Mouse (Mus musculus): ENCODE results near the gene Btg4. TPM values are rescaled to one million over a fixed set of nuclear protein-coding genes. Genes with fewer than 3 reads are reported as not detected.
A peak's percentile ranks its signal among the peaks of the same experiment; 100 is the strongest.

Gene Btg4
- polyA plus RNA-seq, 2 experiments, result not detected

DNA sequence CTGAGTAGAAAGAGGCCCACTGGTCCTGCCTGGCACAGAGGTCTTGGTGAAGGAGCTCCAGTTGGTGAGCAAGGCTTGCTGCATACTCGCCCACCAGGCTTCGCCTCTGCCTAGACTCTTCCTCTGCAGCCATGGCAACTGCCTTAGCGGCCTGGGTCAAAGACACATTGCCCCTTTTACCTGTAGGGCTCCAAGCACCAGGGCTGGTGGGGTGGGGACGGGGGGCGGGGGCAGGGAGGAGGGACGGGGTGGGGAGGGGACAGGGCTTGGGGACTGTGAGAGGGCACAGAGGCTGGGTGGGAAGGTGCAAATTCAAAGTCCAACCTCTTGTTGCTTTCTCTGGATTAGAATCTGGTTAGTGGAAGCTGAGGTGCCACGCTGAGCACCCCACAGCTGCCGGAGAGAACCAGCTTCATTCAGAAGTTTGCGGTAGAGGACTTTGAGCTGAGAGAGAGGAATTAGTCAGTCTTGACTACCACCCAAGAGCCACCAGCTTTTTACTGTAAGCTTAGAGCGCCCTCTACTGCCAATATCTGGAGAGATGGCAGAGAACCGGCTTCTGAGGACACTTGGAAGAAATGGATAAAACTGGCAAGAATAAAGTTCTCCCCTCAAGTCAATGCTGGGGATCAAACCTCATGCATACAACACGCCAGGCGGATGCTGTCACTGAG is 91.5 kb downstream of the Btg4 start:
- Histone ChIP-seq H3K4me2 (ENCODE audit: low read depth) (no peak overlapping the region), H3K36me3 (replicated peaks; ENCODE audit: control insufficient read depth, insufficient read depth, low read depth) (no peaks in the 10 kb centered on the region), H3K9me3 (ENCODE audit: control insufficient read depth, low read length) (no peaks in the 10 kb centered on the region), H3K4me1 (replicated peaks; ENCODE audit: control insufficient read depth in 2 of 2, insufficient read depth in 2 of 2, low read length in 1 of 2) (no peaks in the 10 kb centered on the region), H3K4me3 (ENCODE audit: insufficient read depth in 1 of 2, low read depth in 2 of 2, low read length in 2 of 2) (no peak overlapping the region), H3K27me3 (ENCODE audit: control insufficient read depth, insufficient read depth, low read length) (no peaks in the 10 kb centered on the region), H3K9ac (replicated peaks) (no peak overlapping the region), H3K27ac (no peak overlapping the region)
- 11% methylated on average over 12 of the region's 13 CpGs for WGBS (ENCODE audit: insufficient replicate concordance)
- peak in 2 of 3 experiments; percentile 28 to 47 for DNase-seq (ENCODE audit: low read depth in 3 of 3, low spot score in 3 of 3)
- ATAC-seq (ENCODE audit: insufficient read depth), result no peak
- TF ChIP-seq CTCF (IDR thresholded peaks at IDR 0.05; ENCODE audit: low read depth), result peak; percentile 61
- no peak for TF ChIP-seq EP300 (IDR thresholded peaks at IDR 0.05; ENCODE audit: low read depth)

DNA sequence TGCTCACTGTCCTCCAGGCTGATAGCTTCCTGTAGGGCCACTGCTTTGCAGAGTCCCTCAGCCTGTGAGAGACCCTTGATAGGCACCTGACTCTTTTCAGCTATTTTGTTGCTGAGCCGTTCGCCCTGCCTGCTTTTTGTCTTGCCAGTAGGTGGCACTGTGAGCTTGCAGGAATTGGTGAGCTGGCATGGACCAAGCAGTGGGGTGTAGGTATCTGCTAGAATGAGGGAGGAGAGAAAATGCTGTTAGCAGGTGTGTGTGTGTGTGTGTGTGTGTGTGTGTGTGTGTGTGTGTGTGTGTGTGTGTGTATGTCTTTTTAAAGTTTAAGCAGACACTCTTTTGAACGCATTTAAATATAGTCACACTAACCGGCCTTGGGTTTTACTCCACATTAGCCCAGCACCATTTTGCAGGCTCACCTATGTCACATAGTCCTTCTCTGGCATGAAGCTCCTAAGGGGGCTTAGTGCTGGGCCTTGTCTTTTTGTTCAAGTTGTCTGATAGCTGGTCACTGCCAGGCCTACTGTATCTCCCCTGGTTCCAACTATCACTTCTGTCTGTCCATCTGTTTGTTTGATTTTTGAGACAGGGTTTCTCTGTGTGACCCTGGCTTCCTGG is 101.2 kb downstream of the Btg4 start:
- DNase-seq (ENCODE audit: low read depth in 3 of 3, low spot score in 3 of 3), result peak; percentile 13 to 44 (median 36)
- 33% methylated on average over 4 of the region's 4 CpGs for WGBS (ENCODE audit: insufficient replicate concordance)

DNA sequence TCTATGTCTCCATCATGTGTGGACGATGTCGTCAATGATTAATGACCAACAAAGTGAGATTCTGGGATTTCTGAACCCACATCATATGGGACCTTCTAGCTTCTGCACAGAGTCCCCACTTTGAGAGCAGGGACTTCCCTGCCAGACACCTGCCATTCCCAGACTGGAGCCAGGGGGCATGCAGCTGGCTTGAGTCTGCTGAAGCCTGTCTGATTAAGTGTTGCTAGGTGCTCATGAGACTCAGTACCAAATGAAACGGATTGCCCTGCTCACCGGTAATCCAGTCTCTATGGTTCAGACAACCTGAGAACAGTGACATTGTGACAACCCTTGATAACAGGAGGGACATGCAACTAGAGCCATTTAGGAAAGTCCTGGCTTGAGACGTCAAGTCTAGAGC is 103.3 kb downstream of the Btg4 start:
- TF ChIP-seq EP300 (IDR thresholded peaks at IDR 0.05; ENCODE audit: low read depth) (no peak), CTCF (IDR thresholded peaks at IDR 0.05; ENCODE audit: low read depth) (no peak)
- H3K36me3 ChIP-seq (replicated peaks; ENCODE audit: control insufficient read depth, insufficient read depth, low read depth), result no peaks in the 10 kb centered on the region
- H3K9ac ChIP-seq (replicated peaks), result no peak overlapping the region
- no peak overlapping the region for H3K4me2 ChIP-seq (ENCODE audit: low read depth)
- DNase-seq (ENCODE audit: low read depth in 3 of 3, low spot score in 3 of 3), result no peak
- WGBS (ENCODE audit: insufficient replicate concordance), result 66% methylated on average over 5 of the region's 5 CpGs
- ATAC-seq (ENCODE audit: insufficient read depth), result no peak
- no peaks in the 10 kb centered on the region for H3K4me1 ChIP-seq (replicated peaks; ENCODE audit: control insufficient read depth in 2 of 2, insufficient read depth in 2 of 2, low read length in 1 of 2)
- H3K27ac ChIP-seq, result no peak overlapping the region
- no peaks in the 10 kb centered on the region; the same call in 1 of the 2 replicates for H3K27me3 ChIP-seq (ENCODE audit: control insufficient read depth, insufficient read depth, low read length)
- no peak overlapping the region for H3K4me3 ChIP-seq (ENCODE audit: insufficient read depth in 1 of 2, low read depth in 2 of 2, low read length in 2 of 2)
- H3K9me3 ChIP-seq (ENCODE audit: control insufficient read depth, low read length), result no peaks in the 10 kb centered on the region

More for the DNA sequence above, 101.2 kb downstream of the Btg4 start:
- H3K36me3 ChIP-seq (replicated peaks; ENCODE audit: control insufficient read depth, insufficient read depth, low read depth), result no peaks in the 10 kb centered on the region
- no peak overlapping the region for H3K27ac ChIP-seq
- no peak for ATAC-seq (ENCODE audit: insufficient read depth)
- TF ChIP-seq EP300 (IDR thresholded peaks at IDR 0.05; ENCODE audit: low read depth) (no peak), CTCF (IDR thresholded peaks at IDR 0.05; ENCODE audit: low read depth) (peak; percentile 91)
- no peak overlapping the region for H3K4me2 ChIP-seq (ENCODE audit: low read depth)
- H3K4me1 ChIP-seq (replicated peaks; ENCODE audit: control insufficient read depth in 2 of 2, insufficient read depth in 2 of 2, low read length in 1 of 2), result no peaks in the 10 kb centered on the region
- no peak overlapping the region for H3K4me3 ChIP-seq (ENCODE audit: insufficient read depth in 1 of 2, low read depth in 2 of 2, low read length in 2 of 2)
- H3K9me3 ChIP-seq (ENCODE audit: control insufficient read depth, low read length), result no peaks in the 10 kb centered on the region
- no peaks in the 10 kb centered on the region; the same call in 1 of the 2 replicates for H3K27me3 ChIP-seq (ENCODE audit: control insufficient read depth, insufficient read depth, low read length)
- no peak overlapping the region for H3K9ac ChIP-seq (replicated peaks)

- TF ChIP-seq EP300 (IDR thresholded peaks at IDR 0.05; ENCODE audit: low read depth), result no peak
- no peak for TF ChIP-seq CTCF (IDR thresholded peaks at IDR 0.05; ENCODE audit: low read depth)
- no peak for ATAC-seq (ENCODE audit: insufficient read depth)
- H3K9ac ChIP-seq (replicated peaks), result no peak within 1 kb of the TSS
- DNase-seq (ENCODE audit: low read depth in 3 of 3, low spot score in 3 of 3), result no peak
- H3K36me3 ChIP-seq (replicated peaks; ENCODE audit: control insufficient read depth, insufficient read depth, low read depth), result no peaks in the 10 kb centered on the region
- no peaks in the 10 kb centered on the region; the same call in 1 of the 2 replicates for H3K27me3 ChIP-seq (ENCODE audit: control insufficient read depth, insufficient read depth, low read length)
- 14% methylated on average over 6 of the region's 6 CpGs for WGBS (ENCODE audit: insufficient replicate concordance)
- H3K4me2 ChIP-seq (ENCODE audit: low read depth), result no peak within 1 kb of the TSS
- H3K9me3 ChIP-seq (ENCODE audit: control insufficient read depth, low read length), result no peaks in the 10 kb centered on the region
- no peaks in the 10 kb centered on the region for H3K4me1 ChIP-seq (replicated peaks; ENCODE audit: control insufficient read depth in 2 of 2, insufficient read depth in 2 of 2, low read length in 1 of 2)
- H3K4me3 ChIP-seq (ENCODE audit: insufficient read depth in 1 of 2, low read depth in 2 of 2, low read length in 2 of 2), result no peak within 1 kb of the TSS
- no peak within 1 kb of the TSS for H3K27ac ChIP-seq
Measured at GRCm38 (mm10) chr9:51165312-51166180, 104.8 kb downstream of the Btg4 start, which contains the start of gene Gm32742. Gm32742 (minus strand) TSS chr9:51165517.

DNA sequence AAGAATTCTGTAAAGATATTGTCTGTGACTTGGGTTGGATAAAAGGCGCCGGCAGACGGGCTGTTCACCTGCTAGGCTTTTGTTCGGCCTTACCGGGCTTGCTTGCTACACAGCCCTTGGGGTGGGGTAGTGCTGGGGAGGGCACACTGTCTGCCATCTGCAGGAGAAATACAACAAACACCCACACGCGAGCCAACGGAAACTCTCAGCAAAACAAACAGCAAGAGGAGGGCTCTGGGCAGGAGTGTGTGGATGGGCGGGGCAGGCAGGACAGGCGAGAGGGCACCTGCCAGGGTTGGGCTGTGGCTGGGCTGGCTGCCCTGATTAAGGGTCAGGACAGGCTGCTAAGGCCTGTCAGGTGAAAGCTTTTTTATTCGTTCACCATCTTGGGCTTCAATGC is 107.3 kb downstream of the Btg4 start:
- Histone ChIP-seq H3K4me2 (ENCODE audit: low read depth) (no peak overlapping the region), H3K9me3 (ENCODE audit: control insufficient read depth, low read length) (no peaks in the 10 kb centered on the region), H3K27me3 (ENCODE audit: control insufficient read depth, insufficient read depth, low read length) (no peaks in the 10 kb centered on the region), H3K4me3 (ENCODE audit: insufficient read depth in 1 of 2, low read depth in 2 of 2, low read length in 2 of 2) (no peak overlapping the region), H3K36me3 (replicated peaks; ENCODE audit: control insufficient read depth, insufficient read depth, low read depth) (no peaks in the 10 kb centered on the region), H3K27ac (no peak overlapping the region), H3K4me1 (replicated peaks; ENCODE audit: control insufficient read depth in 2 of 2, insufficient read depth in 2 of 2, low read length in 1 of 2) (no peaks in the 10 kb centered on the region), H3K9ac (replicated peaks) (no peak overlapping the region)
- DNase-seq (ENCODE audit: low read depth in 3 of 3, low spot score in 3 of 3) (no peak), ATAC-seq (ENCODE audit: insufficient read depth) (no peak)
- 51% methylated on average over 11 of the region's 11 CpGs for WGBS (ENCODE audit: insufficient replicate concordance)
- TF ChIP-seq CTCF (IDR thresholded peaks at IDR 0.05; ENCODE audit: low read depth) (no peak), EP300 (IDR thresholded peaks at IDR 0.05; ENCODE audit: low read depth) (no peak)

All from liver, embryonic 14.5 days (tissue).